Mouse (Mus musculus): Measurements from ENCODE around the gene Mtor.

DNA sequence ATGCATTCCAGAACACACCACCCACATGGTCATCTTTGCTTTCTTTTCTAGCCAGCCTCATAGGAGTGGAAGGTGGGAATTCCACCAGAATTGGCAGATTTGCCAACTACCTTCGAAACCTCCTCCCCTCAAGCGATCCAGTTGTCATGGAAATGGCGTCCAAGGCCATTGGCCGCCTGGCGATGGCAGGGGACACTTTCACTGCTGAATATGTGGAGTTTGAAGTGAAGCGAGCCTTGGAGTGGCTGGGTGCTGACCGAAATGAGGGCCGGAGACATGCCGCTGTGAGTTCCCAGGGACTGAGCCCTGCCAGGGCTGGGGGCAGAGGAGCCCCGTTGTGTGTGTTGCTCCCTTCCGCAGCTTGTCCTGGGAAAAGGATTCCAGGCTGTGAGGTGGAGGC lies 5.3 kb downstream of the Mtor start:
- TF ChIP-seq CTCF (IDR thresholded peaks at IDR 0.05; ENCODE audit: low read depth), result no peak
- TF ChIP-seq EP300 (IDR thresholded peaks at IDR 0.05; ENCODE audit: low read depth), result no peak
